Mouse (Mus musculus) gastrocnemius, postnatal 36 days (tissue): ENCODE data around the gene Cacna1e. TPM values are rescaled to one million over a fixed set of nuclear protein-coding genes. Genes with fewer than 3 reads are reported as not detected.

Experiments used
- DNase-seq, 2 experiments: peaks; one replicate each; pipeline ENCODE4 v3.0.0; 2022
- intact Hi-C: fragments of 180-260 bp; cut with DNase I; formaldehyde crosslinking; loops from one replicate; pipeline ENCODE4 v1.15.1; 2025
- total RNA-seq, 2 experiments: library from RNA; stranded (reverse); gene quantifications; 2 replicates each; pipeline ENCODE4 v1.2.3; 2021

The Cacna1e gene
- total RNA-seq, 2 experiments from 2014 or later, result 0.02 to 0.28 TPM

DNA sequence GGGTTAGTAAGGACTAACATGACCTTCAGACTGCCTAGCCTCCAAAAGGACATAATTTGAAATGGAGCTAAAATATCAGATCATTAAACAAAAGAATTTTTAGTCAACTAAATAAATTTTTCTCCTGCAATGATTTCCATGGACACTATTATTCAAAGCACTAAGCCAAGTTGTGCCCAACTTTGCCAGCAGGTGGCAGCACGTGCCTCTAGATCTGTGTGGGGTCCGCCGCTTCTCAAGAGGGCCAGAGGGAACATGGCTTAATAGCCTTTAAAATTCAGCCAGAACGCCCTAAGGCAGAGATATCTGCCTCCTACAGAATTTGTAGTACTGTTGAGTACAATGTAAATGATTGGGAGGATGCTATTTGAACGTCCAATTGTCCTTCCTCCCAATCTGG lies 96.2 kb downstream of the Cacna1e start:
- intact Hi-C loops, result no loop called here

DNA sequence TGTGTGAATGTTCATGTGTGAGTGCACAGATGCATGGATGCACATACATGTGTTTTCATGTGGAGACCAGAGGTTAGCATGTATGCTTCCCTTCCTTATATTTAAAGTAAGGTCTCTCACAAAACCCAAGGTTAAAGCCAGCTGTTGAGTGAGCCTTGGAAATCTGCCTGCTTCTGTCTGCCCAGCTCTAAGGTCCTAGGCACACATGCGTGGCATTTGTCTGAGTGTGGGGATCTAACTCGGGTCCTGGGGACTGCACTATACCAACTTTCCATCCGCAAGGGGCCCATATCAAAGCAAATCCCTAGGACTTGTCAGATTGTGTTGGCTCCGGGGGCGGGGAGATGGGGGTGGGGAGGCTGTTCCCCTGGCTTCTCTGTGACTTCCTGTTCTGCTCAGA lies 96.9 kb downstream of the Cacna1e start:
- DNase-seq, result no peak
- intact Hi-C loops, result no loop called here

More for the DNA sequence above, 96.2 kb downstream of the Cacna1e start:
- DNase-seq, result peak; percentile 60 to 63

DNA sequence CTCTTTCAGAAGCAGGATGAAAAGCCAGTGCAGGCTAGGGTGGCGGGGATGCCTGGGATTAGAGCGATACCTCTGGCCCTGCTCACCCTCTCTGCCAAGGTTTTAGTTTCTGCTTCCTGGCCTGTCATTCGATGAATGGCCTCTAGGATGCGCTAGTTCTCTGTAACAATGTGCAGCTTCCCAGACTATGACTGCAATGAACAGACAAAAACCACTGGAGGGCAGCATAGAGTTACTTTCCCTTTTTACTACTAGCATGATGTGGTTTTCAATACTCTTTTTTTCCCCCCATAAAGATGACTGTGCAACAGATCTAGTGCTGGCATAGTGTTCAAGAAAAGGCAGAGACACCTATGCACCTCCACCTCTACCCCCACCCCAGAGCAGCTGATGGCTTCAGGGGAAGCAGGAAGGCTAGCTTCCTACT lies 98.0 kb downstream of the Cacna1e start:
- intact Hi-C loops, result loop anchor here (1.0 kb wide), 1 partner anchor 220 kb away; no protein-coding TSS in a partner anchor
- DNase-seq, result peak; percentile 45 to 50

DNA sequence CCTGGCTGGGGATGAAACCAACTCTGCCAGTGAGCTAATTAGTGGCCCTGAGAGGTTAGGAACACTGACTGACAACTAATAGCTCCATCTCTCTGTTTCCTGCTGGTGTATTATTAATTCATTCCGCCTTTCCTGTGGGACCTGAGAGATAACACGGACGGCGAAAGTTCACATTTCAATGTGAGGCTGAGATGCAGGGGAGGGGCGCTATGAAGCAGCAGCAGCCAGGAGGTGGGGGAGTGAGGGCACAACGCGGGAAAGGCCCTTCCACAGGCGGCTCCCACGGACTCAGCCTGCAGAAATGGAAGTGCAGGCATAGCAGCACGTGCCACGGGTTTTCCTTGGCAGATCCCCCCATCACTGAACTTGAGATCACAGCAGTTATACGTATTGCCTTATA lies 99.4 kb downstream of the Cacna1e start:
- intact Hi-C loops, result no loop called here
- no peak for DNase-seq

DNA sequence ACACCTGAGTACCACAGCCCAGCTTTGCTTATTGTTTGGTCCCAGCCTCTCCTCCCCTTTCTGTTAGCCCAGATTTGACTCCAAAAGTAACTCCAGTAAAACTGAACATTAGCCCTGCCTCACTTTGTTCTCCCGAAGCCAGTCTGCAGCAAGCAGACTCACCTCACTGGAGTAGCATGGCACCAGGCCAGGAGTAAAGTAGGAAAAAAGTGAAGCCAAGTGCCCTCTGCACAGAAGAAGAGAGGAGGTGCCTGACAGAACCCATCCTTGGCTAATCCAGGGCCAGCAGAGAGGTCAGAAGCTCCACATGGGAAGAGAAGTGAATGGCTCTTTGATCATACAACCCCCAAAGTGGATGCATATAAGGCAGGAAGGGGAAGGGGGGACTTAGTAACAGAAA lies 100.8 kb downstream of the Cacna1e start:
- no peak for DNase-seq
- intact Hi-C loops, result no loop called here

DNA sequence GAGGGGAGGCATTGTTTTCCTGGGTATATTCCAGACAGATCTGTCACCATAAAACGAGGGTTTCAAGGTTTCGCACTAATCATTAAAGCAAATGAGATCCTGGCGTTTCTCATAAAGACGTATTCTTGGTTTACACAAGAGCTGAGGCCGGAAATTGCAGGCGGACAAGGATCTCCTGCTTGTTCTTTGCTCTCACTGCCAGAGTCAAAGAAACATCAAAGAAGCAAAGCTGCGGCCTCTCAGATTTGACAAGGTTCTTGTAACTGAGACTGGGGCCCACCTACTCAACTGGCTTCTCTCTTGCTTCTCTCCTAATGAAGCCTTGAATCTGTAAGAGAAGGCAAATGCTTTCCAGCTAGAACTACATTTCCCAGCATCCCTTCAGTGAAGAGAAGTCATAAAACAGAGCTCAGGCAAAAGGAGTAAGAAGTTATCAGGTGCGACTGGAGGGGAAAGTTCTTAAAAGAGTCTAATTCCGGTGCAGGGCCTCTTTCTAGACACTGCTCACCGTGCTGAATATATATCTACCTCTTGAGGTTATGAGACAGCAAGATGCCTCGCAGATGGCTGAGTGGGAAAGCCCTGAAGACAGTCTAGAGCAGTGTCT lies 104.3 kb downstream of the Cacna1e start:
- no peak for DNase-seq
- intact Hi-C loops, result no loop called here

DNA sequence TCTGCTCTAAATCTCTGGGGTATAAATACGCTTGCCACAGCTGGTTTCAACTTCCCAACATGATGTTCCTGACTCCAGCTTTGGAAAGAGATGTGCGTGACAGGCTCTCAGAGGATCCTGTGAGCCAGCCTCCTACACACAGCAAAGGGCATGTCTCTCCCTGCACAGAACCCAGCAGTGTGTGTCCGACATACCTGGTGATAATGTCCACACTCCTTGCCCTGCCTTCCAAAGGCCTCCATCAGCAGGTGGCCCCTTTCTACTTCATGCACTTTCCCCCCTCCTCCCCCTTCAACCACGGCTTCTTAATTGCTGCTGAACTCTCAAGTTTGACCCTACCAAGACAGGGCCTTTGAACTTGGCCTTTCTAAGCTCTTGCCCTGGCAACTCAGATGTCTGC lies 108.0 kb downstream of the Cacna1e start:
- intact Hi-C loops, result no loop called here
- no peak for DNase-seq

DNA sequence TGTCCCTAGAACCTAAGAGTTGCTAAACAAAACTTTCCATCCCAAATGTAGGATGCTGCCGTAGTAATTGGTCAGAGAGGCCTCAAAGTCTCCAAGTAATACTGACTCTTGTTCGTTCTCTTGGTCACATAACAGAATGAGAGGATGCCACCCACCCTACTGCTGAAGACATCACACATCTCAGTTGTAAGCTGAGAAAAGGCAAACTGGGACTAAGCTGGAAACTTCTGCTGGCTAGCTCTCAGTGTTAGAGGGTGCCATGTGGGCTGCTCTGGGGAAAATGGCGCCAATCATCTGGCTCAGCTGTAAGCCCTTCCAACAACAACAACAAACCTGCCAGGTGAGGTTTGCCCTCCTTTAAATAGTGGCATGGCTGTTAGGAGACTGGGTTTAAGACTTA lies 109.8 kb downstream of the Cacna1e start:
- intact Hi-C loops, result no loop called here
- DNase-seq, result no peak

DNA sequence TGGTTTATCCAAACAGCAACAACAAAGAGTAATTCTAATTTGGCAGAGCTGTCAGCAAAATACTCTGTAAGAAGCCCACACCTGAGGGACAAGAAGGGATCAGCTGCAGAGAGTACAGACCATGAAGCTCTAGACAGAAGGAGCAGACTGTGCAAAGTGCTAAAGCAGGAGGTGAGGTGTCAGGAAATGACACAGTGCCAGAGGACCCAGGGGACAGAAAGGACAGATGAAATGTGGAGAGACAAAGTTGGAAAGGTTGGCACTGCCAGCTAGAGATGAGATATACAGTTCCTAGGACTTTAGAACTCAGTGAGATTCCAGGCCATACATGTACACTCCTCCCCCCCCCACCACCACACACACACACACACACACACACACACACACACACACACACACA lies 113.2 kb downstream of the Cacna1e start:
- intact Hi-C loops, result no loop called here
- DNase-seq, result no peak

DNA sequence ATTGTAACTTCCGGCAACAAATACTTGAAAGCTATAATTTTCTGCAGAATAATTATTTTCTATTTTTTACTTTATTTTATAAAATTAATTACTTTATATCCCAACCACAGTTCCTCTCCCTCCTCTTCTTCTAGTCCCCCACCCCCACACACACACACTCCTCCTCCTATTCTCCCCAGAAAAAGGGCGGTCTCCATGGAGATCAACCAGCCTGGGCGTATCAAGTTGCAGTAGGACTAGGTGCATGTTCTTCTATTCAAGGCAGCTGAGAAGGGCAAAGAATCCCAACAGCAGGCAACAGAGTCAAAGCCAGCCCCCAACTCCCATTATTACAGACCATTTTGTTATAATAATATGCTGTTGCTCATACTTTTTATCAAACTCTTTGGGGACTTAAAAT lies 113.8 kb downstream of the Cacna1e start:
- intact Hi-C loops, result no loop called here
- no peak for DNase-seq

DNA sequence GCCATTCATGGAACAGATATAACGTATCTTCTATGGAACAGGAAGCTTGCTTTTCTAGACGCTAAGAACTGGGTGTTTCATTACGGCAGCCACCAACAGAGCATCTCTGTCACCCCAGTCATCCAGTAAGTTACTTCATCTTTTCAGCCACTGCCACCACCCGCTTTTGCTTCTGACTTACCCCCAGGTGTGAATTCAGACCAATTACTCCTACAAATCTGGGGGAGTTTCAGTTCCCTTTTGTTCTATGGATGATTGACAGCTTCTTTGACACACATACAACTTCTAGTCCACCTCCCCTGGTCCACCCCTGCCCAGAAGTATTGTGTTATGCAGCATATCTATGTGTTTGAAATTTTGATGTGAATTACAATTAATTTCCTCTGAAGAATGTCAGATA lies 121.2 kb downstream of the Cacna1e start:
- intact Hi-C loops, result no loop called here
- no peak for DNase-seq

DNA sequence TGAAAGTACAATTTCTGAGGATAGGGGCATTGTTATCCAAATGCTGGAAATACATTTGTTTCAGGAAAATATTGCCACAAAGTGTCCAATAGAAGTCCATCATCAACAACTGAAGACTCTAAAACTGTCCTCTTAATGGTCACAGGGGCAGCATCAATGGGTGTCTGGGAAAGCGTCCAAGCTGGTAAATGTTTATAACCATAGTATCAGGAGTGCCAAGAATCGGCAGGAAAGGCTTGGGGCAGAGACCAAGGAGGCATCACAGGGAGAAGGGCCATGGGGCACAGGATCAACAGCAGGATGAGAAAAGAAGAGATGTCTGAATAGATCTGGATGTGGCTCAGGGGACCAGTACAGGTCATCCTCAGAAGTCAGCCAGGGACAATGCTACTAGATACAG lies 132.2 kb downstream of the Cacna1e start:
- intact Hi-C loops, result no loop called here
- DNase-seq, result no peak

DNA sequence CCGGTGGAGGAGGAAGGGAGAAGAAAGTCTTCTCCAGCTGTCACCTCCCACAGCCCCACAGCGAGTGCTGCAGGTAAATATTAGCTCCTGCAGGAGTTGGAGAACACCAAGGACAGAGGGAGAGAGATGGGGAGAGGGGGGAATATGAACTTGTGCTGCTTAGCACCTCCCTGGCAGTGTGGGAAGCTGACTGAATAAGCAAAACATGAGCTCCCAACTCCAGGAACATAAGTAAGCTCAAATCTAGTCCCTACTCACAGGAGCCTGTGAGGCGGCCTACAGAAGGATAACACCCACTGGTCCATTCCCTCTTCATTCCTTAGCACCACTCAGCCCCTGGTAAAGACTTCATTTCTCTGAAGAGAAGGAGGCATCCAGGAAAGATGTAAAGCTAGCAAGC lies 135.8 kb downstream of the Cacna1e start:
- DNase-seq, result no peak
- intact Hi-C loops, result no loop called here

DNA sequence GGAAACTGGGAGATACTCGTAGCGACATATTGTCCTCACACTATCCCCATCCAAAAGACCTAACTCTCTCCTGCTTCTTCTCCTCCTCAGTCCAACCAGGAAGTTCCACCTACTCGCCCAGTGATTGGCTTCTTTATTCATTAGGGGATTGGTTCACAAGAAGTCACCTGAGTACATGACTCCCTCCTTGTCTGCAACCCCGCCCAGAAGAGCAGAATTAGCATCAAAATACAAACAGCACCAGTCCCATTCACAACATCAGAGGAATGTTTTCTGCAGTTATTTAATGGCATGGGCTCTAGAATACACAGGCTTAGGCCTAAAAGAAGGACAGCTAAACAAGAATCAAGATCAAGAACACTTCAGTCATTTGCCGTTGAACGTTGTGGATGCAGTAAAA lies 139.1 kb downstream of the Cacna1e start:
- intact Hi-C loops, result no loop called here
- no peak for DNase-seq

DNA sequence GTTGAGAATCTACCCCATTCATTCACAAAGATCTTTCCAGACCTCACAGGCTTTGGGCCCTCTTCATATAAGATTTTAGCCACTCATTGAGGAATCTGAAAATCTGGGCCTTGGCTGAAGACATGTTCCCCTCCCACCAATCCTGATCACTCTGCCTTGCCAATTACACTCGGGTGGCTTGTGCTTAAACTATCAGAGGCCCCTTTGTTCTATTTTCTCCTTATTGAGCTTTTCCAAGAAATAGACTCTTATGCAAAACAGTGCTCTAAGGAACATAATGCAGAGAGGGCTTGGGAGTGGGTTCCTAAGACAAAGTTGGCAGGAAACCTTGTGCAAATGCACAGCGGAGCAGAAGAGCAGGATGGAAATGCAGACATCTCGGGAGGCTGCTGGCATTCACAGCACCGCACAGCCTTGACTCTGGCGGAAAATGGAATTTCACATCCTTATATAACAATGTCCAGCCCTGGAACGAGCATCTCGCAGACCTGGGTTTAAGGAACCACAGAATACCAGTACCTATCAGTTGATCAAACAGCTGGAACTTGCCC lies 153.8 kb downstream of the Cacna1e start:
- intact Hi-C loops, result no loop called here
- DNase-seq, result no peak

DNA sequence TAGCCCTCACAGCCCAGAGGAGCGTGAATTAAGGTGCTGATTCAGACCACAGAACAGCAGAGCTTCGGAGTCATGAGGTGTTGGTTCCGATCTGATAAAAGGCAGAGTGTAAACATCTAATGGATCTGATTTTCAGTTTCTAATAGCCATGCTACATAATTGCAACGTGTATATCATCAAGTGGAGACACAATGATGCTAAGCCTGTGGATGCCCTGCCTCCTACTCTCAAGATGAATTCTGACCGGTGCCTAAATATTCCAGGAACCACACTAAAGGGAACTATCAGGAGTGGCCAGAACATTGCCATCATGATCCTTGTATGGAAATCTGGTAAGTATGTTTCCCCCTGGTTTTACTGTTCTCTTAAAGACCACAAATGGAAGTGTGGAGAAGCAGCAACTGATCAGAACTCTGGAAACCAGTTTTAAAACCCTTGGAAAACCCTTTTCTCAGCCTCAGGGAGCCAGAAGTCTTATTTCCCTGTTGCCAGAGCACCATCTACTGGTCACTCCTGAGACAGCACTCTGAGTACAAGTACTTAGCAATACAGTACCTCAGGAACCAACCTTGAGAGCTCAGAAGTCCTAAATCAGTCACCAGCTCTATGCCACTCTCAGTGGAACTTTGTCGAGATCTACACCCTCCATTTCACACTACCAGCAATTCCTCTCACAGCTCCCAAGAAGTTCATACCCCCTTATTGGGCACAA lies 154.9 kb downstream of the Cacna1e start:
- peak in 1 of 2 experiments; percentile 57 for DNase-seq

DNA sequence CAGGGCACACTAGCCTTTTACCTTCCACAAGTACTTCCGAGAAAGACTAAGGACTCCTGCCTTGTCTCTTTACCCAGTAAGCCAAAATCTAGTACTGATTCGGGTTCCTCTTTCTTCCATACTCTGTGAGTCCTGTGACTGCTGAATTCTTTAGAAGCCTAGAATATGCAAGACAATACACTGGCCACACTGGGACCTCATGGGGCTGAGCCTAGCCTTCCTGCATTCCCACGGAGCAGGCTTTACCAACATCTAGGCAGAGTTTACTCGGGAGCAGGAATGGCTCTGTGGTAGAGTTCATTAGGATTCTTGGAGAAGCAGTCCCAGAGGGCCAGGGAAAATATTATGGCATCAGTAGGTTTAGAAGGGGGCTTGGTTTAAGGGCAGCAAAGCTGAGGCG lies 155.6 kb downstream of the Cacna1e start:
- DNase-seq, result no peak
- intact Hi-C loops, result loop anchor here (1.0 to 5.0 kb wide), 2 partner anchors 71 to 447 kb away; no protein-coding TSS in a partner anchor

More for the DNA sequence above, 154.9 kb downstream of the Cacna1e start:
- intact Hi-C loops, result loop anchor here (1.0 to 5.0 kb wide), 2 partner anchors 72 to 448 kb away; no protein-coding TSS in a partner anchor

DNA sequence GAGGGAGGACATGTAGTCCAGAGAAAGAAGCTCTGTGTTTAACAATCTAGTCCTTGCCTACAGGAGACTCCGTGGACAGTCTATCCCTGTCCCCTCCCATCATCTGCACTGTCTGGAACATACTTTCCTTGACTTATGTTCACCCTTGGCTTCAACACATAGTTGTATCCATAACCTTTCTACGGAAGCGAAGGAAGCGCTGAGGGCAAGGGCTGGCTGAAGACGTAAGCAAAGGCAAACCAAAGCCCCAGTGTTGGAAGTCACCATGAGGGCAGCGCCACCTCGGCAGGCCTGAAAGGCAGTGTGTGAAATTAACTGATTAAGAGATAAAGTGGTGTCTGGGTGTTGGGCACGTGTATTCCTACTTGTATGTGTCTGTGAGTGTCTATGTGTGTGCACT lies 156.6 kb downstream of the Cacna1e start:
- intact Hi-C loops, result loop anchor here (5.0 kb wide), 1 partner anchor 70 kb away; no protein-coding TSS in a partner anchor
- no peak for DNase-seq

DNA sequence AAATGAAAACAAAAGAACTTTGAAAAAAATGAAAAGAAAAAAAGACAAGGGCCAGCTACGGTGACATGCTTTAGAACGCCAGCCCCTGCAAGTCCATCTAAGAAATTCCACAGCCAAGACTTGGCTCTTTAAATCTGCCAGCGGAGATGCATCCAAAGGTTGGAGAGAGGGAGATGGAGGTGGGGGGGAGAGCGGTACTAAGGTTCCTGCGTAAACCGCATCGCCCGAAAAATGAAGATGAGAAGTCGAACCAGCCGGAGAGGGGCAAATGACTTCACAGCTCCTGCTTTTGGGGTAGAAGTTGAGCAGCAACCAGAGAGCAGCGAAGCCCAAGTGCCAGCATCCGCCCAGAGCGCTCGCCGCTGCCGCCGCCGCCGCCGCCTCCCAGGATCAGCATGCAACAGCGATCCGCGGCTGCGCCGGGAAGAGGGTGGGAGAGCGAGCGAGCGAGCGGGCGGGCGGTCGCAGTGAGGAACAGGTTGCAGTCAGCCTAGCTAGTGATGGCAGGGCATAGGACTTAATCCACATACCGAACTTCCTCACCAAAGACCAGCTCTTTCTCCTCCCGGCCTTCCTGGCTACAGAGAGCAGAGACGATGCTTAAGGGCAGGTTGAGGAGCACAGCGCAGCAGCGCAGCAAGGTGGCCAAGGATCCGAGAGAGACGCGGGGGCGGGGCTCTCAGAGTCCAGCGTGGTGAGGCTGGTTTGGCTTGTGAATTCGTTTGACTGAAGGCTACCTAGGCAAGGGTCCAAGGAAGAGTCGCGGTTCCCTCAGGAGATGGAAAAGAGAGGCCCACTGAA lies 157.7 kb downstream of the Cacna1e start:
- intact Hi-C loops, result loop anchor here (5.0 kb wide), 1 partner anchor 69 kb away; no protein-coding TSS in a partner anchor
- no peak for DNase-seq

DNA sequence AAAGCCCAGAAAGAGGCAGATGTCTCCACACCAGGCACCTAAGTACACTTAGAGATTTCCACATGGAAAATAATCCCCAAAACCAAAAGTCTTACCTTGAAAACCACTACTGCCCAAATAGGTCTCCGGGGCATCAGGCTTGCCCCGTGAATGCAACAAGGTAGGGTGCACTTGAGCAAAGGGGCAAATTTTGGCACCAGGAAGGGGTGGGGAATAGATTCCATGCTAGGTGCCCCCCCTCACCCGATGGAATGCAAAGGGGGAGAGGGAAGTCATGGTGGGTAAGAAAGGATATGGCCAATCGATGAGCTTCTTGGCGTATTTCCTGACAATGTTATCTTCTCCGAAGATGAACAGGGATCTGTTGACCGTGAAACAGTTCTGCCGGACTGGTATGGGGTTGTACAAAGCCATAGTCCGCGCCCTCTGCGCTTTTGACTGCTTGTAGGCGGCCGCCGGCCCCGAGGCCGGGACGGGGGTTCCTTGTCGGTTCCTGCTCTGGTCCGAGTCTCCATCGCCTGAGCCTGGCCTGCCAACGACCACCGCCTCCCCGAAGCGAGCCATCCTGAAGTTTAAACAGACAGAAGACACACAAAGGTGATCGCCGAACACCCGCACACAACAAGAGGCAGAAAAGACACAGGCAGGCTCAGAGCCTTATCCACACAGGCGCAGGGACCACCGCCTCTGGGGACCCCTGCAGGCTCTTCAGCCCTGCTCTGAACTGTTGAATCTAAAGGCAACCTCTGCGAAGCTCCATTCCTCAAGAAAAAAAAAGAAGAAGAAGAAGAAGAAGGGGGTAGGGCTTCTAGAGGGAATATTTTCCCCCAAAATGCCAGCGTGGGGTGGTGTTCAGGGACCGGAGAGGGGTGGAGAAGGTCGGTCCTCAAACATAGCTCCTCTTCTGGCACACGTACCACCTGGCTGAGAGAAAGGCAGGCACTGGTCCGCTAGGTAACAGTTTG lies 158.7 kb downstream of the Cacna1e start:
- intact Hi-C loops, result loop anchor here (5.0 kb wide), 1 partner anchor 68 kb away; no protein-coding TSS in a partner anchor

More for the DNA sequence above, 158.7 kb downstream of the Cacna1e start:
- no peak for DNase-seq
